Mouse (Mus musculus) MEL (cell line): Measurements from ENCODE around the gene Cenps.

Experiments used
- CHD1 ChIP-seq: IDR thresholded peaks from 2 replicates; pipeline ENCODE4 v1.6.1; 2012; ENCODE audit warnings: low read depth, mild to moderate bottlenecking, inconsistent platforms, low read length, improper control_type of control experiment
- CTCF ChIP-seq, 3 experiments: IDR thresholded peaks in 2 of 3; conservative IDR thresholded peaks in 1 of 3; 2 replicates each; pipeline ENCODE4 v1.5.1; 2011 to 2012; ENCODE audit warnings: low read length in 3 of 3, low read depth in 2 of 3, mild to moderate bottlenecking in 2 of 3, improper control_type of control experiment in 1 of 3, inconsistent platforms in 1 of 3, mixed read lengths in 1 of 3, moderate library complexity in 1 of 3; ENCODE audit not compliant: control insufficient read depth in 1 of 3, insufficient read depth in 1 of 3, poor library complexity in 1 of 3, severe bottlenecking in 1 of 3
- EP300 ChIP-seq, 2 experiments: IDR thresholded peaks; 2 replicates each; pipeline ENCODE4 v1.6.1; 2011; ENCODE audit warnings: improper control_type of control experiment in 2 of 2, low read length in 2 of 2, low read depth in 1 of 2, mild to moderate bottlenecking in 1 of 2
- MAZ ChIP-seq: IDR thresholded peaks from 2 replicates; pipeline ENCODE4 v1.6.1; 2012; ENCODE audit warnings: low read depth, mild to moderate bottlenecking, inconsistent platforms, low read length, improper control_type of control experiment
- ZC3H11A ChIP-seq: IDR thresholded peaks from 2 replicates; pipeline ENCODE4 v1.6.1; 2012; ENCODE audit warnings: low read depth, mild to moderate bottlenecking, inconsistent platforms, low read length, improper control_type of control experiment

DNA sequence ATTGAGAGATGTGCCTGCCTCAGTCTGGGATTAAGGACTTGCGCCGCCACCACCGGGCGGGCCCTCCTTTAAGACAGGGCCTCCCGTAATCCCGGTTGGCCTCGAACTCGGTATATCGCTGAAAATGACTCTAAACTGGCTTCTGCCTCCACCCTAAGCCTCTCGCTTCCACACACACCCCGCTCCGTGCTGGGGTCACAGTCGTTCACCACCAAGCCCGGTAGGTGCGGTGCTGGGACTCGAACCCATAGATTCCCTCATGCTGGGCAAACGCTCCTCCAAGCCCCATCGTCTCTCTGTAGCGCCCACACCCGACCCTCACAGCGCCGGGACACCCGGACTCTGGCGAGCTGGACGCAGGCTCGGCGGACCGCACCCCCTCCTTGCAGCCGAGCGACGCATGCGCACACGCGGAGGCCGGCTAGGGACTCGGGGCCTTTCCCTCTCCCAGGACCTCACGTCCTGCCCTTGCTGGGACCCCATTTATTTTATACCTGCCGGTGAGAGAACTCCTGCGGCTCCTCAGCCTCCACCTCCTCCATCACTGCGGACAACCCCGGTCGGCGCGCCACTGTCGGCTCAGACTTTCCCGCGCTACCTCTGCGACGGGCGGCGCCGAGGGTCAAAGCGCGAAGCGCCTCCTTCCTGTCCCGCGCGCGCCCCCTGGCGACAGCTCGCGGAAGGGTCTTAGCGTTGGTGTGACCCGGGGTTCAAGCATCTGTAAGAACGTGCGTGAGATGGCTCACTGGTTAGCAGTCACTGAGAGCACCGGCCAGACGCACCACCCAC is at the start of gene Cenps:
- peak; percentile 60 to 85 (median 69) for TF ChIP-seq CTCF (IDR thresholded peaks at IDR 0.05 in 2 of 3, conservative IDR thresholded peaks at IDR 0.05 in 1 of 3; ENCODE audit: control insufficient read depth in 1 of 3, insufficient read depth in 1 of 3, low read depth in 2 of 3, low read length in 3 of 3, poor library complexity in 1 of 3, severe bottlenecking in 1 of 3)
- no peak for TF ChIP-seq ZC3H11A
- no peak for TF ChIP-seq EP300 (IDR thresholded peaks at IDR 0.05; ENCODE audit: low read depth in 1 of 2, low read length in 2 of 2)
- TF ChIP-seq MAZ: no peak
- TF ChIP-seq CHD1: no peak
